Mouse (Mus musculus) activated CD4-positive, CD25-positive, alpha-beta regulatory T cell, adult 4 months (primary cell): ENCODE results near the gene Hist1h4b. TPM values are rescaled to one million over a fixed set of nuclear protein-coding genes. Genes with fewer than 3 reads are reported as not detected.
"Not testable (repeated sequence)": the region's sequence is repeated elsewhere in the genome, so short reads cannot be mapped to it uniquely, and the experiment has no call there.

Source experiments
- ATAC-seq: one replicate; pipeline ENCODE4 v1.8.0; 2017
- polyA plus RNA-seq, 2 experiments: library from polyadenylated mRNA; unstranded; fragments of 100-300 nt; shearing (Covaris generic); gene quantifications; one replicate each; pipeline ENCODE4 v1.2.1; 2017

Hist1h4b gene
- polyA plus RNA-seq: 1 to 10 TPM in 1 of 2 experiments, not detected in 1; 2.8 TPM

DNA sequence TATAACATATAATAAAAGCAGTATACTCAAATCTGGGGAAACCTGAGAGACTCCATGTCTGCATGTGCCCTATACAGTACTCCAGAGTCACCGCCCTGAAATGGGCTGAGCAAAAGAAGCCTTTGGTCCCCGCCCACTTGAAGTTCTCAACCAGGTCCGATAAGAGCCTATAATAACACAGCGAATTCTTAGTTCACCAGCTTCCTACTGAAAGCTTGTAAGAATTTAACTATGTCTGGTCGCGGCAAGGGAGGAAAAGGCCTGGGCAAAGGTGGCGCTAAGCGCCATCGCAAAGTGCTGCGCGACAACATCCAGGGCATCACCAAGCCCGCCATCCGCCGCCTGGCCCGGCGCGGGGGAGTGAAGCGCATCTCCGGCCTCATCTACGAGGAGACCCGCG lies at the start of gene Hist1h4b:
Gene Hist1h4b, plus strand, starts transcription at position 224 of the 400 bp plus-strand sequence.
- ATAC-seq: peak; percentile 62

DNA sequence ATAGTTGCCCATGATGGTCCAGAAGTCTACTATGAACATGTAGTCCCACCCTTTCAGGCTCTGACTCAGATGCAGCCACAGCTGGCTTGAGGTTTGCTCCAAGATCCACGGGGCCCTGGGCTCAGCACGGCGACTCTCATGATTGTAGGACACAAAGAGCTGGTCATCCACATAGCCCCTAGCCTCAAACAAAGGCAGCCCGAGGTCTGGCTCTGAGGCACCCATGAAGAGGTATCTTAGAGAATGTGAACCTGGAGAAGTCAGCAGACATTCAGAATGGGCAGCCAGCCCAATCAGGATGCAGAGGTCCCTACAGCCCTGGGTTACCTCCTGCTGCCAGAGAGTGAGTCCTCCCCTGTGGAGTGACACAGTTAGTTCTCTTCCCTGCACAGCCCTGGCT lies 48.8 kb upstream of the Hist1h4b start:
- no peak for ATAC-seq

DNA sequence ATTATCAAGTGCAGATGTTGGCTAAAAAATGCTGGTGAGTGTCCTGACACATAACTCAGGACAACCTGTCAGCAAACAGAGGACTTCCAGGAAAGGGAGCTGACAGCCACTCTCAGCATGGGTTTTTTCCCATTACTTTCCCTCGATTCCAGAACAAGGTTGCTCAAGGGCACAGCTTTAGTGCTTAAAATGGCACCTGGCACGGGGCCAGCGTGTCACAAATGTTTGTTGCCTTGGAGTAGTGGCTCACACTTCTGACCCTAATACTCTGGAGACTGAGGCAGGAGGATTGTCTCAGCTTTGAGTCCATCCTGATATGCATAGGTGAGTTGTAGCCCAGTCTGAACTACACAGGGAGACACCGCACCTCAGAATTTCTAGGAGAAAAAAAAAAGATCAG lies 48.2 kb upstream of the Hist1h4b start:
- no peak for ATAC-seq

DNA sequence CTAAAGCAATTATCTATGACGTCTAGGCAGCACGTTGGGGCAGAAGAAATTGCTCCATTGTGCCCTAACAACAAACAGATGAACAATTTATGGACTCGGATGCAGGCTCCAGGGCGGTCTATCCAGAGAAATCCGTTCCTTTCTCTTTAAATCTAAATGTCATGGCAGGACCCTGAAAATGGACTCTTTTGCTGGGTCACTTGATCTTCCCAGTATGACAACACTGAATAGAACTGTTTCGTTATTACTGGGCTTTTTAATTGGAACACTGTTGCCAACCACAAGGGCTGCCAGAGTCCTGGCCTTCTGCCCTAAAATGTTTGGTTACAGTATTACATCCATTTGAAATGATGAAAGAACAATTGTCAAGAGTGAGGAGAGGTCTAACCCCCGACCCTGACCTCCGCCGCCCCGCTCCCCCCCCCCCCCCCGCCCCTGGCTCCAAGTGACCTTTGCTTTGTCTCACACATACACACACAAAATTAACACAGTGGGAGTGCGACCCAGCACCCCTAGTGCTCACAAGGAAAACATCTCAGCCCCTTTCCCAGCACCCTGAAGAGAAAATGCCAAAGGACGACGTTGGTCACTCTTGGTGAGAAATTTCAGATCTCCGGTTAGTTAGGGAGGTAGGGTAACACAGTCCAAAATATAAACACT lies 47.0 kb upstream of the Hist1h4b start:
- ATAC-seq: peak; percentile 41

DNA sequence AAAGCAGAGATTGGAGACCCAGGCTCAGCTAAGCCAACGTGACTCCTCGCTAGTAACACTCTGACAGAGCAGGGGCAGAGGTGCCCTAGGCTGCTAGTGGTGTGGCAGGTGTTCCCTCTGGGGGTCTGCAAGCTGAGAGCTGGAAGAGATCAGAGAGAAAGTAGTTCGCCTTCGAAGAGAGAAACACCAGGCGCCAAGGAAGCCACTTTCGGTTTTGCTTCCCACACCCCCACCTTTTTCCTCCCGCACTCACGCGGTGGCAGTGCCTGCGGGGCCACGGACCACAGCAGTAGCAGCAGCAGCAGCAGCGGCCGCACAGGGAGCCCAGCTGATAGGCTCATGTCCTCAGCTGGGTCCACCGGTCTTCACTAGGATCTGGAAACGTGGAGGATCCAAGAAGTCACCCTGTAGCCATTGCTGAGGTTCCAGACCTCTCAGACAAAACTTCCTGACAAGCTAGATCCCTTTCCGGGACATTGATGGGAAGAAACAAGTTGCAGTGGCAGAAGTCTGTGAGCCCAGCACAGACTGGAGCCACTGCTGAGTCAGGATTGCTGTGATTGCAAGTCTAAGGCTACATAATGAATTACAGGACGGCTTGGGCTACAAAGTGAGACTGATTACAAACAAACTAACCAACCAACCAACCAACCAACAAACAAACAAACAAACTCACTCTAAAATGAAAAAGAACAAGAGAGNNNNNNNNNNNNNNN lies 46.3 kb upstream of the Hist1h4b start, which contains the start of gene Hfe:
Gene Hfe, minus strand, starts transcription at position 481 of the 716 bp plus-strand sequence.
- ATAC-seq: peak; percentile 87

DNA sequence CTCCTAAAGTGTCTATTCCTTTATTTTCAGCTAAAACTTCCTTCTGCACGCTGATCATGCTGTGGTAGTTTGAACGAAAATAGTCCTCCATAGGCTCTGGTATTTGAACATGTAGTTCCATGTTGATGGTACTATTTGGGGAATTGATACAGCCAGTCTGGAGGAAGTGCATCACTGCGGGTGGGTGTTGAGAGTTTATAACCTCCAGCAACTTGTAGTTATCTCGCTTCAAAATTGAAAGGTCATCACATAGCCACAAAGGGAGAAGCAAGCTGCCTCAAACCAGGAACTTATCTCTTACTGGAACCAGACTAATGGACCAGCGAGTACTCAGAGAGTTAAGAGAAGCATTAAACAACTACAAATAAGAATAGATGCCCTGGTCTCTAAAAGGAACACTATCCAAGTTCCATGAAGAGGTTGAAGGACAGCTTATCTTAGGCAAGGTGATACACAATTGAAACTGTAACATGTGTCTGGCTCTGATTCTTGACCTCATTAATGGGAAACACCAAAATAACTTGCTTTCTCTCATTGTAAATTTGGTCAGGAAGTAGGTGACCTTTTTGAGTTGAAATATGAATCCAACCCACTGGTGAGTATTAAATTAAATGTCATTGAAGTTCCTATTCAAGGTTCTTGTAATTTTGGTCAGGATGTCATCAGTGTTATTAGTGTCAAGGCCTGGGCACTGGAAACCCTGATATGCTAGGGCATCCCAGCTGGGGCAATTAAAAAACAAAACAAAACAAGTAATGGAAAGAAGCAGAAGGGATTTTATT lies 40.4 kb upstream of the Hist1h4b start:
- ATAC-seq: no peak

DNA sequence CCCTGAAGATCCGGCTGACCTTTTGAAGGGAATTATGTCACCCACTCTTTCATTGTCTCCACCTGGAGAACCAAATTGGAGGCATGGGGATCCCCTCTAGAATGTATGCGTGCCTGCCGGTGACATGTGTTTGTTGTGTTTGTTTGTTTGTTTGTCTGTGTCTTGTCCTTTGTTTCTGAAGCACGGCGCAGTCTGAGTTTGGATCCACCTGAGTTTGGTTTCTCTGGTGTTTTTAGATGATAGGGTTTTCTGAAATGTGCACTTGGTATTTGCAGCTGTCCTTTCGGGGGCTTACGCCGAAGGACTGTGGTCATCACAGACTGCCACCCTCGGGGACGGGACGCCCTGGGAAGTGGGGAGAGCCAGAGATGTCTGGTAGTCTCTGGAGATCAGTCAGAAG lies 39.6 kb upstream of the Hist1h4b start:
- no peak for ATAC-seq

DNA sequence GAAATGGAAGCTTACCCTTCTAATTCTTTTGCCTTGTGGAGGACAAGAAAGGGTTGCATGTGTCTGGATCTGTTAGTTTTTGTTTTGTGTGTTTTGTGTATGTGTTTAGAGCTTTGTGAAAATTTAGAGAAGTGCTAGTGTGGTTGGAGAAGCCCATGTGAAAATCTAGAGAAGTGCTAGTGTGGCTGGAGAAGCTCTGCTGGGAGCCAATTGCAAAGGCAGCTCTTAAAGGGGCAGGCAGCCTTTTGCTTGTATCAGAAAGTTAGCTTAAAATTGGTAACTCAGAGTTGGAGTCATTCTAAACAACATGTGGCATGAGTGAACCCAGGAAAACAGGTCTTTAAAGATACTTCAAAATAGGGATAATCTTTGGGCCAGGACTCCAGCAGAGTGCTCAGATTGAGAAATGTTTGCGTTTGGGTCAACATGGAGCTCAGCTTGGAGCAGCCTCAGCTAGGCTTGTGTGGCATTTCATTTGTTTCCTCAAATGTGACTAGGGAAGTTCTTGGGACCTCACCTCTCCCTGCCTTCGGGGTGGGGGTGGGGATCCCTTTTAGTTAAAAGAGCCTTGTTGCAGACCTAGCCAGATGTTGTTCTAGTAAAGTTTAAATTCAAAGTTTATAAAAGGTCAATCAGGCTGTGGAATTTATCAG lies 39.1 kb upstream of the Hist1h4b start:
- ATAC-seq: not testable (repeated sequence)

DNA sequence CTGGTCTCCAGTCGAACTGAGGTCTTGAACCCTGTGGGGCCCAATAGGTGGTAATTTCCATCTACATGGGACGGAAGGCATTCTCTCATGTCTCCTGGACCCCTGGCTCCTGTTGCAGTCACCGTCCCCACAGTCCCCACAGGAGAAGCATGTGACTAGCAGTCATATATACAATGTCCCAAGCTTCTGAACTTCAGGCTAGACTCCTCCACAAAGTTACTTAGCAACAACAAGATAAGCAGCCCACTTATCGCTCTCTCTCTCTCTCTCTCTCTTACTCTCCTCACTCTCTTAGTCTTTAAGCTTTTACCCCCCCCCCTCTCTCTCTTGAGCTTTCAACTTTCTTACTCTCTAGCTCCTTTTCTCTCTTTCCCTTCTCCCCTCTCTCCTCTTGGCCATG lies 32.6 kb upstream of the Hist1h4b start:
- ATAC-seq: no peak

DNA sequence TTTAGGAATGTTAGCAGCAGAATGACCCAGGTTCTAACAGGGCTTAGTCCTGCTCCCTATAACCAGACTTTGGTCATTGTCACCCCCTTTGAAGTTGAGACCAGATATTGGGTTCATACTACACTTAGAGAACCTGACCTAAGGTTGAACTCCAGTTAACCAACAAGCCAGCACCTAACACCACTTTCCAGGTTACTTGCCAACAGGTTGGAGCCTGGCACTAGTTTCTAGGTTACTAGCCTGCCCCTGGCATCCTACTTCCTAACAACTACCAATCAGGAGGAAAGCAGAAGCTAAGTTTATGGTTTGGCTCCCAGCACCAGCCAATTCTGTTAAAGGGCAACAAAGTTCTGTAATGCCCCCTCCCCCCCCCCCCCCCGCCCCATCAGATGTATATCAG lies 31.6 kb upstream of the Hist1h4b start:
- ATAC-seq: no peak

DNA sequence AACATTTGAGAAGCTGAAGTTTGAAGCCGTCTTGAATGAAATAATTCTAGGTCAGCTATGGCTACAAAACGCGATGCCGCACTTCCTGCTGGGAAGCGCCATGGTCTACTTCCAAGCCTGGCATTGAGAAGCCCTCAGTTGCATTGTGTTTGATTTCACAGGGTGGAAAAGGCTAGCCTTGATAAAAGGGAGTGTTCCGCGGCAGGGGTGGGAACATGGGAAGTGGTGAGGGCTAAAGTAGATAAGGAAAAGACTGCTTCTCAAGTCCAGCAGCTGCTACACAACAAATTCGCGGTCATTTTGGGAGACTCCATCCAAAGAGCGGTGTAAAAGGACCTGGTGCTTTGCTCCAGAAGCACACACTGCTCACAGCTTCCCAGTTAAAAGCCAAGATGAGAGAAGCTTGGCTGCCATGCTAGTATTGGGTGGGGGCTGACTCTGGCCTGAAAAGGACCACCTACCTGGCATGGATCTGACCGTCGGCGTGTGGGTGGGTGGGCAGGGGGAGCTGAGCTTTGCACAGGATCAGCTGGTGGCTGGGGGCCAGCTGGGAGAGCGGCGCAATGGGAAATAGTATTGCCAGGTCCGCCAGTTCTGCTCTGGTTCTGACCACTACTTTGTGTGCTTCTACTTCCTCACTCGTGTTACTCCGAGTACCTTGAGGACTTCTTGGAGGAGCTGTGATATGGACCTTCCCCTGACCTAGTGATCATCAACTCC lies 28.2 kb upstream of the Hist1h4b start:
- no peak for ATAC-seq

DNA sequence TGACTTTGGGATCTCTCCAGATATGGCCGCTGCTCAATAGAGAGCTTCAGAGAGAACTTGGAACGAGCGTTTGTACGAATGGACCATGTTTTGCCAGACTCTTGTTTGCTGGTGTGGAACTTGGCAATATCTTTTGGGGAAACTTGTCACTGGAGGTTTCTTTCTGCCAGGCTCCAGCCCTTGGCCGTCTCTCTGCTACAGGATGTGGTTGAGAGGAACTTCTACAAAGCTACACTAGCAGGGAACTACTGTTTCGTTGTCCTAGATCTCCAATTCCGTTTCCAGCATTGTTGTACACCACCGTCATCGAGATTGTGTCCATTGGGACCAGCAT lies 27.7 kb upstream of the Hist1h4b start:
- ATAC-seq: peak; percentile 65

DNA sequence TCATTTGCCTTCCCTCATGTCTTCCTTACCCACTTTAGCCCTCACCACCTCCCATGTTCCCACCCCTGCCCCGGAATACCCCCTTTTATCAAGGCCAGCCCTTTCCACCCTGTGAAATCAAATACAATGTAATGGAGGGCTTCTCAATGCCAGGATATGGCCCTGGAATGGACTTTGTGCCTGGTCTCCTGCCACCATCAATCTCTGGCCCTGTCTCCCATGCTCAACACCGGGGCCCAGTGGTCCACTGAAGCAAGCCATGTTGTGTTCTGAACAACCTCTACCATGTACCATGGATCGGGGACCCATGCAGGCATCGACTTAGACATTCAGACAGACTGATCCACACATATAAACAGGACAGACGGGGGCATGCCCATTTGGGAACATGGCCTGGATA lies 27.1 kb upstream of the Hist1h4b start:
- ATAC-seq: no peak

DNA sequence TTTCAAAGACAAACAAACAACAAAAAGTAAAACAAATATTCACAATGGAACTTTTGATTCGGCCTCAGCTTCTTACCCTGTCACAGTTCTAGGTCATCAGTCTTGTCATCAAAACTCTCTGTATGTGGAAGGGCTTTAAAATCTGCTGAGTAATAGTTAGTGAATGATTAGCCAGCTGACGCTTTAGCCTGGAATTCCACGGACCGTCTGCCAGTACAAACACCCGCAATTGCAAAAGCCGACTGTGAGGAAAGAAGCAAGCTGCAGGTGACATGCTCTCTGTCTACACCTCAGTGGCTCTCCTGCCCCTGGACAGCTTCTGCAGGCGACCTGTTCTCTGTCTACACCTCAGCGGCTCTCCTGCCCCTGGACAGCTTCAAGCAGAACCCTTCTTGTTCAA lies 26.3 kb upstream of the Hist1h4b start:
- ATAC-seq: no peak

DNA sequence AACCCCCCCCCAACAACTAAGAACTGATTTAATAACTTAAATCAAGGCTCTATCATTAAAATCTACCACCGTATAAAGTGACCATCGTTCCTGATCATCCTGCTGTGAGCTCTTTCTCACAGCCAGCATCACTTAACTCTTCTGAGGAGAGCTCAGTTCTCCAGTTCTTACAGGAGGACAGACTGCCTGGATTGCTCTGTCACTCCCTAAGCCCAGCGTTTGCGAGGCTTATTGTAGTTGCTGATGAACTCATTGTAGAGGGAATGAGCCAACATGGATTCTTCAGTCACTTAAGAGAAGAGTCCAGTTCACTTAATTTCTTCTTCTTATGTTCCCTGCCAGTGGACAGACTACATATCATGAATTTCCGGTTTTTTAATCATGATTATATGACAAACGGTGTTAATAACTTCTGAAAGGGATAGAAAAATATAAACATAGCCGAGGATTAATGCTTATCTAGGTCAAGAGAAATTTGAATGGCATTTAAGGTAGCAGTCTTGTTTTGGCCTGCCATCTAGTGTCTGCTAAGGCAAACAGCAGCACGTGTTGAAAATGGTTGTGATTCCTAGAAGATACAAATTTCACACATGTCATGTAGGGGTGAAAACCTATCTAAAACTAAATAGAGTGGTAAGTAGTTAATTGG lies 24.5 kb upstream of the Hist1h4b start:
- ATAC-seq: peak; percentile 75

DNA sequence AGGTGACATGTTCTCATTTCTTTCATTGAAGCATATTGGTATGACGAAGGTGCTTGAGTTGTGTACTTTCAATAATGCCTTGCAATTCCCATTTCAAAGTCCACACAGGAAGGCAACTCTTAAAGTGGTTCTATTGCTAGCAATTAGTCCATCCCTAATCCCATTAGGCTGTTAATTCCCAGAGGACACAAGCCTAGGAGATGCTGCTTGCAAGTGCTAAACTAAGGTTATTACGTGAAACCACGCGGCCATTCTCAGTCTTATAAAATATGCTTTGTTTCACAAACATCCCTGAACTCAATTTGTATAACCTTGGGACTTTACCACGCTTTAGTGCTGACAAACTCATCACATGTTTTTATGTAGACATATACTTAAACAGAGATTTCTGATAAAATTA lies 19.7 kb upstream of the Hist1h4b start:
- ATAC-seq: no peak

DNA sequence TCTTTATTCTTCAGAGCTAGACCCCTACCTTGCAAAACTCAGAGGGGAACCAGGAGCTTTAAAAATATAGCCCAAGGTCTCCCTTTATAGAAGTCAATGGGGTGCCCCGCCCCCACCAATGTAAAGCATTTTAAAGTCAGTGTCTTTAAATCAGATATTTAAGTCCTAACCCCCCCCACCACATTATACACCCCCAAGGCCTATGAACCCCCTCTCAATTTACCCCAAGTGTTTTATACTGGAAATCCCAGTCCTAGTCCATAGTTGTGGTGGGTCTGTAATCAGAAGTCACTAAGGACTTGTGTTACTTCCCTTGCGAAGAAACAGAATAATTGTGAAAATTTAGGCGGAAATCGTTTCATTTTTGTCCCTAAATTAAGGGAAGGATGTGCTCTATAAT lies 18.8 kb upstream of the Hist1h4b start:
- no peak for ATAC-seq

DNA sequence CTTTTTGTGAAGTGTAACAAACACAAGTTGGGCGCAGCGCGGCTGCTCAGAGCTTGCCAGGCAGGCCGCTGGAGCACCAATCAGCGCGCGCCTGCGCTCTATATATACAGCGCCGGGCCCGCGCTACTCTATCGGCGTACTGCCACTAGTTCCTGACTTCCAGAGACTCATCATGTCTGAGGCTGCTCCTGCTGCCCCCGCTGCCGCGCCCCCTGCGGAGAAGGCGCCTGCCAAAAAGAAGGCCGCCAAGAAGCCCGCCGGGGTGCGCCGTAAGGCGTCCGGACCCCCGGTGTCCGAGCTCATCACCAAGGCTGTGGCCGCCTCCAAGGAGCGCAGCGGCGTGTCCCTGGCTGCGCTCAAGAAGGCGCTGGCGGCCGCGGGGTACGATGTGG lies 18.1 kb upstream of the Hist1h4b start, which contains the start of gene Hist1h1c:
Gene Hist1h1c, plus strand, starts transcription at position 132 of the 392 bp plus-strand sequence.
- ATAC-seq: peak; percentile 72

DNA sequence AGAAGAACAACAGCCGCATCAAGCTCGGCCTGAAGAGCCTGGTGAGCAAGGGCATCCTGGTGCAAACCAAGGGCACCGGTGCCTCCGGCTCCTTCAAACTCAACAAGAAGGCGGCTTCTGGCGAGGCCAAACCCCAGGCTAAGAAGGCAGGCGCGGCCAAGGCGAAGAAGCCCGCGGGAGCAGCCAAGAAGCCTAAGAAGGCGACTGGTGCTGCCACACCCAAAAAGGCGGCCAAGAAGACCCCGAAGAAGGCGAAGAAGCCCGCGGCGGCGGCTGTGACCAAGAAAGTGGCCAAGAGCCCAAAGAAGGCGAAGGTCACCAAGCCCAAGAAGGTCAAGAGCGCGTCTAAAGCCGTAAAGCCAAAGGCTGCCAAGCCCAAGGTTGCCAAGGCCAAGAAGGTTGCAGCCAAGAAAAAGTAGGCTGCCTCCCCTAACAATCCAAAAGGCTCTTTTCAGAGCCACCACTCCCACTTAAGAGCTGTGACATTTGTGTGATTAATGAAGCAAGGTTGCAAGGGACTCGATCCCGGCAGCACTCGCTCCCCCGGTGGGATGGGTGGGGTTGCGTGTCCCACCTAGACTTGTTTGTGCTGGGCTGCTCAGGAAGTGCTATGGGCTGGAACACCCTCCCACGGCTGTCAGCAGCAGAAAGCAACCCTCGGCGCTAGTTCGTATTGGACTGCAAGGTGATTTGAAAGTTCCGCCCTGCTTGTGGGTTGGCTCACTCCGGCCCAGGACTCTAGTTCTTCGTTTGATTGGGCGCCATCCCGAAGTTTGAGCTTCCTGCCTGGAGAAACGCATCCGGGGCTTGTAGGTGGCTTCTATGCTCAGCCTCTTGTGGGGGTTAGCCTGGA lies 17.5 kb upstream of the Hist1h4b start:
- ATAC-seq: peak; percentile 86

DNA sequence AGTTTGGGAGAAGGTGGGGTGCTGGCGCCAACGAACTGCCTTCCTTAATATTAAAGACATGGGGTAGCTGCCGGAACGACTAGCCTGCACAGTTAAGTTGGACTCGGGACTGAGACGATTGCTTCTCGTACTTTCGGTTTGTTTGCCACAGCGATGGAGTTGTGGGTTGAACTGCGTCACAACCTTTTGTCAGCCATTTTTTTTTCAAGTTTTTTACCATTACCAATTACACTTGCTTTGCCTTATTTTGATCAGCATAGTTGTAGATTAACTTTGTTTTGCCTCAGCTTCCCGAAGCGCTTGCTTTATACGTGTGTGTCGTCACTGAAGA lies 16.9 kb upstream of the Hist1h4b start:
- ATAC-seq: peak; percentile 57

DNA sequence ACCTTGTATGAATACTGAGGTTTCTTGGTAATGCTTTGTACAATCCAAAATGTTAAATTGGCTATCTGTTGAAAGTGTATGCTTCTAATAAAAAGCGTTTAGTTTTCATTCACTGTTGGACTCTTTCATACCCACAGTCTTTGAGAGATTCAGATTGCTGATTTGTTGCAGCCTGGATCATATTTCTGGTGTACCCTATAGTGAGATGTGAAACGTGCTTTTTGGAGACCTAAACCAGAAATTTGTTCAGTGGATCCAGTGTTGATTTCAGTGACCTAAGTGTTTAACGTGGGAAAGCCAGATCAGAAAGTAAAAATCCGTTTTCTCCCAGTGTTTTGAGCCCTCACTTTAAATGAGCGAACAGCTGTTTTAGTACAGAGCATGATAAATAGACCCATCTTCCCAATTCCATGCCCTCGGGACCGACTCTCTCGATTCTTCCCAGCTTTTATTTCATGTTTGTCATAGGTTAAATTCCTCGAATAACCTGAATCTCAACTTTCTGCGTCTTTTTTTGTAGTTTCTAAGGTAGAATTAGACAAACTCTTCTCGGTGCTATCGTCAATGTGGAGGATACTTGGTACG lies 16.5 kb upstream of the Hist1h4b start:
- ATAC-seq: no peak
